Mouse (Mus musculus) intestine, embryonic 14.5 days (tissue): ENCODE measurements around the gene Tyw1. TPM values are rescaled to one million over a fixed set of nuclear protein-coding genes. Genes with fewer than 3 reads are reported as not detected.

ENCODE experiments used
- ATAC-seq: fragments of 200-750 bp; cut with Nextera tagmentation; replicated peaks from 2 replicates; pipeline ENCODE4 v1.8.0; 2017; ENCODE audit warnings: low read depth, moderate number of reproducible peaks, moderate TSS enrichment, moderate library complexity; ENCODE audit not compliant: low FRiP score, low TSS enrichment
- DNase-seq: peaks from one replicate; pipeline ENCODE4 v3.0.0-alpha.2; 2018; ENCODE audit warnings: low spot score
- H3K27ac ChIP-seq: fragments of 300-500 bp; sonication (generic); 2 replicates; pipeline ENCODE4 v1.5.1; 2014; ENCODE audit warnings: low read depth, mild to moderate bottlenecking, control low read depth
- H3K27me3 ChIP-seq: fragments of 300-500 bp; sonication (generic); replicated peaks from 2 replicates; pipeline ENCODE4 v1.6.1; 2014; ENCODE audit warnings: low read length, control low read depth; ENCODE audit not compliant: control insufficient read depth, insufficient read depth
- H3K36me3 ChIP-seq: fragments of 300-500 bp; sonication (generic); 2 replicates; pipeline ENCODE4 v1.6.1; 2014; ENCODE audit warnings: low read length, control low read depth; ENCODE audit not compliant: control insufficient read depth, insufficient read depth
- H3K4me1 ChIP-seq: fragments of 300-500 bp; sonication (generic); replicated peaks from 2 replicates; pipeline ENCODE4 v1.6.1; 2014; ENCODE audit warnings: low read length, control low read depth, mixed read lengths; ENCODE audit not compliant: control insufficient read depth, insufficient read depth
- H3K4me2 ChIP-seq: fragments of 300-500 bp; sonication (generic); 2 replicates; pipeline ENCODE4 v1.6.1; 2014; ENCODE audit warnings: low read length
- H3K4me3 ChIP-seq: fragments of 300-500 bp; sonication (generic); 2 replicates; pipeline ENCODE4 v1.5.1; 2014; ENCODE audit warnings: low read depth, low read length, control low read depth, mixed read lengths
- H3K9ac ChIP-seq: fragments of 300-500 bp; sonication (generic); 2 replicates; pipeline ENCODE4 v1.6.1; 2014; ENCODE audit warnings: mild to moderate bottlenecking, low read length
- H3K9me3 ChIP-seq: fragments of 300-500 bp; sonication (generic); 2 replicates; pipeline ENCODE4 v1.6.1; 2016; ENCODE audit warnings: low read length, control low read depth; ENCODE audit not compliant: control insufficient read depth
- WGBS: fragments of 180-500 bp; shearing (Covaris S2); extraction: QIAGEN DNeasy Blood & Tissue Kit; methylation state at CpG from one replicate; pipeline ENCODE4 v1.1.7; 2014; 5-methylcytosine and 5-hydroxymethylcytosine counted together
- polyA plus RNA-seq: library from polyadenylated mRNA; unstranded; fragments of >200 nt; fragmentation: Nextera tagmentation; extraction: Ambion mirVana; gene quantifications from 2 replicates; pipeline ENCODE4 v1.2.1, GENCODE M21; 2014

Gene Tyw1
- polyA plus RNA-seq, 1 experiment from 2014 or later, result 32.4 TPM

- 79% methylated on average over 2 of the region's 2 CpGs for WGBS
- 0 out of 2 replicates have a peak, but pooled peaks cover 3% of the 10 kb centered on the region for H3K9me3 ChIP-seq
- ATAC-seq, result no peak
- H3K9ac ChIP-seq, result no peak overlapping the region
- H3K4me3 ChIP-seq, result no peak overlapping the region
- peaks cover 17% of the 10 kb centered on the region; the same call in 1 of the 2 replicates for H3K36me3 ChIP-seq
- DNase-seq, result no peak
- no peaks in the 10 kb centered on the region for H3K27me3 ChIP-seq
- no peak overlapping the region for H3K27ac ChIP-seq
- H3K4me2 ChIP-seq, result no peak overlapping the region
- no peaks in the 10 kb centered on the region for H3K4me1 ChIP-seq
Measured at GRCm38 (mm10) chr5:130329889-130330288, 74.5 kb downstream of the Tyw1 start.

- Histone ChIP-seq H3K9me3 (no peaks in the 10 kb centered on the region), H3K4me1 (no peaks in the 10 kb centered on the region), H3K27ac (no peak overlapping the region), H3K4me2 (no peak overlapping the region), H3K9ac (no peak overlapping the region), H3K4me3 (no peak overlapping the region), H3K27me3 (no peaks in the 10 kb centered on the region), H3K36me3 (peaks cover 16% of the 10 kb centered on the region)
- ATAC-seq (no peak), DNase-seq (no peak)
- 70% methylated on average over 4 of the region's 4 CpGs for WGBS
Measured at GRCm38 (mm10) chr5:130330801-130331200, 75.4 kb downstream of the Tyw1 start.

DNA sequence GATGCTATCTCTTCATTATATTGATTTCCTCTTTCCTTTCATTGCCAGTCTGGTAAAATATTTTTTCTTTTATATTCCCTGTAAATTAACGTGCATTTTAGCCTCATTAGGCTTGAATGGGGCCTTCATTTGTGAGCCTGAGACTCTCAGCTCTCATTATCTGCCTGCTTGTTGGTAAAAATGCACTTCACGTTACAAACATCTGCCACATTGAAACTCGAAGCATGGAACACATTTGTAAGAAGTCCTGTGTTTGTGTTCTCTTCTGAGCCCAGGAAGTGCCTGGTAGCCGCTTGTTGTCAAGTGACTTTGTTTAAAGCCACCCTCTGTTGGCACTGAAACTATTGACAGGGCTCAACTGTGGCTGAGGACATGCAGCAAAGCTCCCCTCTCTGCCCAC, 75.8 kb downstream of the Tyw1 start:
- H3K9ac ChIP-seq, result no peak overlapping the region
- 63% methylated on average over 4 of the region's 4 CpGs for WGBS
- H3K36me3 ChIP-seq, result peaks cover 18% of the 10 kb centered on the region
- no peak for DNase-seq
- H3K9me3 ChIP-seq, result no peaks in the 10 kb centered on the region
- no peak overlapping the region for H3K4me3 ChIP-seq
- H3K4me1 ChIP-seq, result no peaks in the 10 kb centered on the region
- no peak overlapping the region for H3K27ac ChIP-seq
- H3K4me2 ChIP-seq, result no peak overlapping the region
- ATAC-seq, result no peak
- H3K27me3 ChIP-seq, result no peaks in the 10 kb centered on the region

DNA sequence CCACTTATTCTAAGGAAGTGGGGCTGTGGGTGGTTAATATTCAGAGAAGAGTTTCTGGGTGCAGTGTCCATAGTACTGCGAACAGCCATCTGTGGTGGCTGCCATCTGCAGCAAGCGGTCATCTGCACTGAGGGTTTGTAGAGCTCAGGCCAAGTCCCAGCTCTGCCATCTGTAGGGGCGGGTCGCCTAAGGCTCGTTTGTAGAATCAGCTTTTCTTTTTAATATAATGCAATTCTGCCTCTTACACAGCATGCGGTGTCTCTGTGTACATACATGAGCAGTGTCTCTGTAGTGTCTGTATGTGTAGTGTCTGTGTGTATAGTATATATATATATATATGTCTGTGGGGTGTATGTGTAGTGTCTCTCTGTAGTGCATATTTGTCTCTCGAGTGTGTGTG, 78.1 kb downstream of the Tyw1 start:
- DNase-seq (no peak), ATAC-seq (no peak)
- no peak overlapping the region for H3K27ac ChIP-seq
- no peaks in the 10 kb centered on the region for H3K27me3 ChIP-seq
- H3K4me1 ChIP-seq, result no peaks in the 10 kb centered on the region
- no peak overlapping the region for H3K9ac ChIP-seq
- no peak overlapping the region for H3K4me3 ChIP-seq
- WGBS, result 92% methylated on average over 7 of the region's 7 CpGs
- peaks cover 28% of the 10 kb centered on the region for H3K36me3 ChIP-seq
- H3K4me2 ChIP-seq, result no peak overlapping the region
- no peaks in the 10 kb centered on the region for H3K9me3 ChIP-seq

DNA sequence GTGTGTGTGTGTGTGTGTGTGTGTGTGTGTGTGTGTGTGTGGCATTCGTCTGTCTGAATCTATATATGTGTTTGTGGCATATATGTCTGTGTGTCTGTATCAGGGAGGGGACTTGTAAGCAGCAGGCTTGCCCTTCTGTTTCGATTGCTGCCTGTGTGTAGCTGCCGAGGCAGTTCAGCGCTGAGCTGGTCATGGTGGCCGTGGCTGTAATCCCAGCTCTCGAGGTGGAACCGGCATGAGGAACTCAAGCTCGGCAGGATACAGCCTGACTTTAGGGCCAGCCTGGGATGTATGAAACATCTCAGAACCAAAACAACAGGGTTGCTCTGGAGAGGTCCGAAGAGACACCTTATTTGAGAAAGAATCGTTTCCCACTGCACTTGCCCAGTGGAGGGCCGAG, 78.6 kb downstream of the Tyw1 start:
- Histone ChIP-seq H3K27ac (no peak overlapping the region), H3K4me2 (no peak overlapping the region), H3K9ac (no peak overlapping the region), H3K9me3 (no peaks in the 10 kb centered on the region), H3K4me3 (no peak overlapping the region), H3K4me1 (no peaks in the 10 kb centered on the region), H3K27me3 (no peaks in the 10 kb centered on the region), H3K36me3 (peaks cover 26% of the 10 kb centered on the region)
- 92% methylated on average over 11 of the region's 11 CpGs for WGBS
- DNase-seq, result no peak
- no peak for ATAC-seq

DNA sequence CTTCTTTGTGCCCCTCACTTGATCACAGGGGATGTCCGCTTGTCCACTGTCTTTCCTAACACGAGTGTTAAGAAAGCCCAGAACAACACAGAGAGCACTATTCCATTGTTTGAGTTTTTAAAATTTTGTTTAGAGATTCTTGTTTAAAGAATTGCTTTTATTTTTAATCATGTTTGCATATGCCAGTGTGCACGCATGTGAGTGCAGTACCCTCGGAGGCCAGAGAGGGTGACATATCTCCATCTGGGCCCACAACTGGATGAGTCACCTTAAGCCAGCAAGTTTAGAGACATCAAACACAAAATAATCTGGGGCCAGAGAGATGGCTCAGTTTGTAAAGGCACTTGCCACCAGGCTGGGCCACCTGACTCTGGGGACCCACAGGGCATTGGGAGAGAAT, 80.0 kb downstream of the Tyw1 start:
- Histone ChIP-seq H3K9ac (no peak overlapping the region), H3K4me1 (no peaks in the 10 kb centered on the region), H3K27me3 (no peaks in the 10 kb centered on the region), H3K36me3 (peaks cover 27% of the 10 kb centered on the region), H3K27ac (no peak overlapping the region), H3K4me3 (no peak overlapping the region), H3K4me2 (no peak overlapping the region), H3K9me3 (no peaks in the 10 kb centered on the region)
- ATAC-seq (no peak), DNase-seq (no peak)
- 99% methylated on average over 4 of the region's 4 CpGs for WGBS

DNA sequence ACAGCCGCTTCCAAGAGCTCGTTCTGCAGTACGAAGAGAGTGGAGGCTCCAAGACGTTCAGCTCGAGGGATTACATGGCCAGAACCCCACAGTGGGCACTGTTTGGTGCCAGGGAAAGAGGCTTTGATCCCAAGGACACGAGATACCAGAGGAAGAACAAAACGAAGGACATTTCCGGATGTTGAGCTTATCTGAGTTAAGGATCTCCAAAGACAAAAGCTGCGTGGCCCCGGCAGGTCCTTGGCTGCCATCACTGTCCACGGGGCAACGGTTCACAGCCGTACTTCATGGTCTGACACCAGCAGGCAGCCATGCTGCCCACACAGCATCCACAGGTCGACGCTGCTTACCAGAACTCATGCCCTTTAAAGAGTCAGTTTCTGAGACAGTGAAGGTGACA, 85.2 kb downstream of the Tyw1 start:
- ATAC-seq, result no peak
- DNase-seq, result no peak
- no peaks in the 10 kb centered on the region for H3K4me1 ChIP-seq
- H3K4me2 ChIP-seq, result no peak overlapping the region
- no peaks in the 10 kb centered on the region for H3K27me3 ChIP-seq
- H3K9ac ChIP-seq, result no peak overlapping the region
- H3K9me3 ChIP-seq, result no peaks in the 10 kb centered on the region
- WGBS, result 90% methylated on average over 15 of the region's 15 CpGs
- no peak overlapping the region for H3K27ac ChIP-seq
- H3K4me3 ChIP-seq, result no peak overlapping the region
- H3K36me3 ChIP-seq, result peaks cover 41% of the 10 kb centered on the region

DNA sequence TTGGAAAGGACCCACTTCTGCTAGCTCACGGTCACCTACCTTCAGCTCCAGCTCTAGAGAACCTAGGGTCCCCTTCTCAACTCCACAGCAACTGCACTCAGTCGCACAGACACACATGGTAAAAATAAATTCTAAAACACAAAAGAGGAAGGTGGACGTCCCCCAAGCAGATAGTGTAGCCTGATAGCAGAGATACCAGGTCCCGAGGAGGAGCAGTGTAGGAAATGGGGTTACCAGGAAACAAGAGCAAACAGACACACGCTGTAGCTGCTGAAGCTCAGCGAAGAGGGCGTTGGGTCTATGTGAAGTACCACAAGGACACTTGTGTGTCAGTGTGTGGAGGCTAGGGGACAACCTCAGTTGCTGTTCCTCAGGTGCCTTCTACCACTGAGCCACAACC, 89.6 kb downstream of the Tyw1 start:
- Histone ChIP-seq H3K4me3 (no peak overlapping the region), H3K9me3 (0 out of 2 replicates have a peak, but pooled peaks cover 2% of the 10 kb centered on the region), H3K4me1 (no peaks in the 10 kb centered on the region), H3K9ac (no peak overlapping the region), H3K27me3 (no peaks in the 10 kb centered on the region), H3K4me2 (no peak overlapping the region), H3K27ac (no peak overlapping the region), H3K36me3 (peaks cover 21% of the 10 kb centered on the region)
- 90% methylated on average over 7 of the region's 7 CpGs for WGBS
- DNase-seq, result no peak
- no peak for ATAC-seq

DNA sequence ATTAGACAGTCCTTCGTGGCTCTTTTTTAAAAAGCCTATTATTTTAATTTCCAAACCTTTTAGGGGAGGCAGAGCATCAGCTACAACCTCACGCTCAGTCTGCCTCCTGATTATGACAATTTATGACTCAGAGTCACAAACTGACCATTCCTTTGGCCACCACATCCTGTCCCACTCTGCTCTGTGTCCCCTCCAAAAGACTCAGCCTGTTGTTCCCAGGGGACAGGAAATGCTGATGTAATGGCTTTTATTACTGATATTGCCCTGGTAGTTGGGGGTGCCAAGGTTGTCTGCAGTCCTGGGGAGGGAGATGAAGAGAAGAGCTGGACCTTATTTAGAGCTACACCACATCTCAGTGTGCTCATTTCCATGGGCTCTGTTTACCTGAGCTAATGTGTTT, 90.5 kb downstream of the Tyw1 start:
- 81% methylated on average over 2 of the region's 2 CpGs for WGBS

More for the DNA sequence above, 90.5 kb downstream of the Tyw1 start:
- H3K9ac ChIP-seq, result no peak overlapping the region
- H3K36me3 ChIP-seq, result peaks cover 16% of the 10 kb centered on the region
- no peak overlapping the region for H3K4me3 ChIP-seq
- H3K27ac ChIP-seq, result no peak overlapping the region
- H3K27me3 ChIP-seq, result no peaks in the 10 kb centered on the region
- no peak for DNase-seq
- ATAC-seq, result no peak
- H3K9me3 ChIP-seq, result 0 out of 2 replicates have a peak, but pooled peaks cover 2% of the 10 kb centered on the region
- H3K4me2 ChIP-seq, result no peak overlapping the region
- no peaks in the 10 kb centered on the region for H3K4me1 ChIP-seq
